Mouse (Mus musculus): ENCODE measurements at regions not wholly inside any gene's neighbourhood (a gene's known extent, or its start where the extent isn't known, plus 50 kb on each side); places are given as distances from the start of the nearest gene placed in this dataset.

DNA sequence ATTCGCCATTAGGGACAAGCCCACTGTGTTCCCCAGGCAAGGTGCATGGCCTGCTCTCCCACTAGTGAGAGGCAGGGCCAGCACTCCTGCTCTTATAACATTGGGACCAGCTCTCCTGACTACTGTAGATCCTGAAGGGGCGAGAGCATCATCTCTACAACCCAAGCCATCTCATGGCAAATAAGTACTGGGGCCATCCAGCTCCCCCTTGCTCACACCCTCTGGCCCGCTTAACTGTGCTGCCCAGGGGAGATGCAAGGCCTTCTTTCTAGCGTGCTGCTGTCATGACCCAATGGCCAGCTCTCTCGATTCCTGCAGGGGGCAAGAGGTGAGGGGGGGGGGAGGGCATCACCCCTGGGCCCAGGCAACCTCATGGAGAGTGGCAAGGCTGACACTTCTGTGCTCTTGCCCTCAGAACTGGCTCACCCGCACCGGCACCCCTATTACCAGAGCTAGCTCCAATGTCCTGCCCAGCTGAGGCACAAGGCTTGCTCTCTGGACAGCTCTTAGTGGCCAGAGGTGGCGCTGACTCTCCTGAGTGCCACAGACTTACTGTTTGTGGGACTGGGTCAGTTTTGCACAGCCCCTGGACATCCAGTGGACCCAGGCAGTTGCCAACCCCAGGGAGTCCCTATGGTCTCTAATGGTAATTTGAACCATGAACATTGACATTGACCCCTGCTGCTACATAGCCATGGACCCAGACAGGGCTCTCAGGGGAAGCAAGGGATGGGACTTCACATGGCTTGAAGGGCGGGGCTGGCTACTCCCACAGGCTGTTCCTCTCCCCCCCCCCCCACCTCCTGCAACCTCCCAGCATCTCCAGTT is 448.2 kb downstream of the Tdrd3 start:
- in situ Hi-C loops (cut with MboI, MseI), result no loop called here

DNA sequence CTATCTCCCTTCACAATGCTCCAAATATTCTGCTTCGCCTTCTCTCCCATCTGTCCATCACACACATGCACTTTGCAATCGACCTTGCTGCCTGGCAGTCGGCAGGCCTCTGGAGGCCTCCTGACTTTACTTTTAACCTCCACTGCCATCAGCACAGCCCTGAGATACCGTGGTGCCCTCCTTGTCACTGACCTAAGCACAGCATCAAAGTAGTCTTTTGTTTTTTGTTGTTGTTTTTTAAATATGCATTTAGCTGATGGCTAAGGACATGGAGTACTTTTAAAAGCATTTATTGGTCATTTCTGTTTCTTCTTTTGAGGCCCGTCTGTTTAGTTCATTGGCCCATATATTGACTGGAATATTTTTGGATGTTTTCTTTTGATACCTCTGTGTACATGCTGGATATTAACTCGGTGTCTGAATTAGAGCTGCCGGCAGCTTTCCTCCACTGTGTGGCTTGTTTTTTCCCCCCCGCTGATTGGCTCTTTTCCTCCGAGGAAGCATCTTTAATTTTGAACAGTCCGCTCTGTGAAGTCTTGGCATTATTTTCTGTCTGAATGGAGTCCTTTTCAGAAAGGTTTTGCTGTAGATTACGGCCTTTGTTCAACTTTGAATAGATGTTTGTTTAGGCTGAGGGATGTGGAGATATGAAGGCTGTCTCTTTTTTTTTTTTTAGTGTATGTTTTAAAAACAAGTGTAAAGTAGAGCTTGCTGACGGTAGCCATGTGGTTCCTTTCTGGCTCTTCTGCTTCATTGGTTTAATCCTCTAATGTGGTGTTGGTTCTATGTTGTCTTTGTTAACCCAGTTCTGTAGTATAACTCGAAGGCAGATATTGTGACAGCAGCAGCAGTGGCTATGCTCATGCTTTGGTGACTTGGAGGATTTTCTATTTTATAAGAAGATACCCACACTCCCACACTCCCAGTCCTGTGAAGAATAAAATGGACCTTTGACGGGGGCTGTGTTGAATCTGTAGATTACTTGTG is 449.1 kb downstream of the Tdrd3 start:
- in situ Hi-C loops (cut with MboI, MseI), result no loop called here

DNA sequence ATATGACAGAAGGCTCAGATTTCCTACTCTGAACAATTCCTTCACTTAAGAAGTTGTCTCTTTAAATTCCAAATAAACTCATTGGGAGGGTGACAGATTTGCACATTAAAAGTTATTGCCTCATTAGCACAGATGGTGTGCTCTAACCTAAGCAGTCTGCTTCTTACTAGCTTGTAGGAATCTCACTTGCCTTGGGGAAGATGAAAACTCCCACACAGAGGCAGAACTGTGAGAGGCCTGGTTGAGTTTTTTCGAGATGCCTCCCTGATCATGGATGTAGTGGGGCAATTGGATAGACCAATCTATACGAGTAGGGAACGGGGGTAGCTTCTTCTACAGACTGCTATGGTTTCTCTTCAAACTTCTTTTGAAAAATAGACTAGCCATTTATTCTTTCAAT is 485.3 kb downstream of the Tdrd3 start:
- in situ Hi-C loops (cut with MboI, MseI), result loop anchor here (5.0 kb wide), 1 partner anchor 71 kb away; no protein-coding TSS in a partner anchor

DNA sequence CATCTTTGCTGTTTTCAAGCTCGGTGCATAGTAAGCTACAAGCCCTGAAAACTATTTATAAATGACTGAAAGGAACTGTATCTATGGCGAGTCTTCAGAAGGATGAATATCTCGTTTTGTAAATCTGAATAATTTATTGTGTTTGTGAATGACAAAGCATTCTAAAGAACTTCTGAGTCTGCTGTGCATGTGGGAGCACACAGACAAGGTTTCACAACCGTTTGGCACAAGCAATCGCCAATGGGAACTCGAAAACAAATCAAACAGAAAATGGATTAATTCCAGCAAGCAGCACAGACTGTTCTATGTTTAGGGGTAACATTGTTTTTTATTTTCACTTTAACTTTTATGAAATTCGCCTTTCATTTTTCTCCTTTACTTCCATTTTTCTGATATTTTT is 486.0 kb downstream of the Tdrd3 start:
- in situ Hi-C loops (cut with MboI, MseI), result loop anchor here (5.0 kb wide), 1 partner anchor 70 kb away; no protein-coding TSS in a partner anchor
